ENCODE assay signal across 16 mouse cellular contexts in genomic region chr10:21751326-21751725, GRCm38 (mm10).
"Had no signal": no experiment of that assay in that cellular context is flagged by ENCODE, and none has a peak within 500 bp of the region (broad histone marks: within the 10 kb centered on the region; RNA-seq: fewer than 3 reads in every experiment).

No protein-coding gene starts in this region.

- H3K9me3 ChIP-seq: neural tube, embryonic 13.5 days; neural tube, embryonic 15.5 days; stomach, embryonic 15.5 days had no signal

- H3K27me3 ChIP-seq: neural tube, embryonic 13.5 days; neural tube, embryonic 15.5 days; stomach, embryonic 15.5 days had no signal

- H3K4me1 ChIP-seq: neural tube, embryonic 13.5 days; neural tube, embryonic 15.5 days; stomach, embryonic 15.5 days had no signal

- H3K36me3 ChIP-seq: neural tube, embryonic 13.5 days; neural tube, embryonic 15.5 days; stomach, embryonic 15.5 days had no signal

- H3K27ac ChIP-seq: neural tube, embryonic 13.5 days; neural tube, embryonic 15.5 days; stomach, embryonic 15.5 days; stomach, postnatal 0 days had no signal

- H3K4me3 ChIP-seq: neural tube, embryonic 13.5 days; neural tube, embryonic 15.5 days; stomach, embryonic 15.5 days had no signal

- H3K4me2 ChIP-seq: neural tube, embryonic 13.5 days; neural tube, embryonic 15.5 days; stomach, embryonic 15.5 days had no signal

- DNase-seq: retina, postnatal 1 day; right cerebral cortex, adult 18-20 months; right cerebral cortex, postnatal 14 days; right cerebral cortex, postnatal 25 days; right cerebral cortex, postnatal 4 days; spleen, adult 18-20 months; thymus, adult 18-20 months; thymus, adult 2 months; thymus, postnatal 14 days; thymus, postnatal 25 days; thymus, postnatal 36 days; thymus, postnatal 4 days had no signal

- H3K9ac ChIP-seq: neural tube, embryonic 13.5 days; neural tube, embryonic 15.5 days; stomach, embryonic 15.5 days had no signal
